Mouse (Mus musculus) right cerebral cortex, postnatal 36 days (tissue): ENCODE data around the gene Ap4s1.

ENCODE experiments used
- DNase-seq, 2 experiments: peaks; one replicate each; pipeline ENCODE4 v3.0.0; 2022; ENCODE audit warnings: low spot score in 2 of 2, mixed read lengths in 1 of 2

The Ap4s1 gene

DNA sequence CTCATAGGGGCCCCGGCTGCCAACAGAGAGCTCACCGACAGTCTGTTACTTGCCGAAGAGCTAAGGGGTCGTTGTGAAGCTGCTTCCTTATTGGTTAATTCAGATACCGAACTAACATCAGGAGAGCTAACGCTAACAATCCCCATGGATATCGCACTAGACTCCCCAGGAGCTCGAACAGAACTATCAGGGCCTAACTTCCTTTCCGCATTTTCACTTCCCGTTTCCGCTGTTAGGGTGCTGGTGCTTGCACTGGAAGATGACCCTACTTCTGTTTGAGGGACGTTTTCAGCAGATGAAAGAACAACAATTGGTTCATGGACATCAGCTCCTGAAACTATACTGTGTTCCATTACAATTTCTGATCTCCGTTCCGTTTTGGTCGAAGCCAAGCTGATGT is 77.9 kb downstream of the Ap4s1 start:
- no peak for DNase-seq

DNA sequence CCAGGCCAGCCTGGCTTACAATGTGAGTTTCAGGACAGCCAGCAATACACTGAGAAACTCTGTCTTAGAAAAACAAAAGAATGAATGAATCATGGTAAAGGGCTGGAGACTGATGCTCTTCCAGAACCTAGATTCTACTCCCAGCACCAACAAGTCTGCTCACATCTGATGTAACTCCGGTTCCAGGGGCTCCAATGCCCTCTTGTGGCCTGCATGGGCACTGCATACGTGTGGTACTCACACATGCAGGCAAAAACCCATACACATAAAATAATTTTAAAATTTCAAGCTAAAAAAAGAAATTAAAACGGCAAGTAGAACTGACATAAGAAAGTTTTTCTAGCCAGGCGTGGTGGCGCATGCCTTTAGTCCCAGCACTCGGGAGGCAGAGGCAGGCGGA is 94.0 kb downstream of the Ap4s1 start:
- DNase-seq: no peak
